Mouse (Mus musculus): ENCODE results near the gene Bola2. TPM values are rescaled to one million over a fixed set of nuclear protein-coding genes. Genes with fewer than 3 reads are reported as not detected.
"Not testable (repeated sequence)": the region's sequence is repeated elsewhere in the genome, so short reads cannot be mapped to it uniquely, and the experiment has no call there.

The Bola2 gene
- polyA plus RNA-seq, 1 experiment = 39.6 TPM

- H3K4me1 ChIP-seq (ENCODE audit: control insufficient read depth, insufficient read depth, low read length) = peaks cover 22% of the 10 kb centered on the region
- no peak for DNase-seq
- TF ChIP-seq POLR2A (IDR thresholded peaks at IDR 0.05; ENCODE audit: borderline replicate concordance, extremely low read depth, low read depth, low read length) (no peak), CTCF (IDR thresholded peaks at IDR 0.05; ENCODE audit: insufficient read depth, low read length) (no peak)
- H3K4me3 ChIP-seq (replicated peaks; ENCODE audit: extremely low read depth, low read depth, low read length) = no peak overlapping the region
- WGBS = 88% methylated on average over 5 of the region's 5 CpGs
Measured at GRCm38 (mm10) chr7:126679683-126680082, 15.5 kb upstream of the Bola2 start.

- no peak for DNase-seq
- no peak for TF ChIP-seq POLR2A (IDR thresholded peaks at IDR 0.05; ENCODE audit: borderline replicate concordance, extremely low read depth, low read depth, low read length)
- TF ChIP-seq CTCF (IDR thresholded peaks at IDR 0.05; ENCODE audit: insufficient read depth, low read length) = no peak
- WGBS = 73% methylated on average over 5 of the region's 5 CpGs
- H3K4me1 ChIP-seq (ENCODE audit: control insufficient read depth, insufficient read depth, low read length) = peaks cover 15% of the 10 kb centered on the region
- no peak overlapping the region for H3K4me3 ChIP-seq (replicated peaks; ENCODE audit: extremely low read depth, low read depth, low read length)
Measured at GRCm38 (mm10) chr7:126681221-126681620, 14.0 kb upstream of the Bola2 start.

- not testable (repeated sequence) for DNase-seq; H3K4me1 ChIP-seq (ENCODE audit: control insufficient read depth, insufficient read depth, low read length); H3K4me3 ChIP-seq (replicated peaks; ENCODE audit: extremely low read depth, low read depth, low read length)
- 78% methylated on average over 4 of the region's 4 CpGs for WGBS
Measured at GRCm38 (mm10) chr7:126688156-126688555, 7.0 kb upstream of the Bola2 start.

GRCm38 (mm10) chr7:126689021-126689420 is 6.2 kb upstream of the Bola2 start:
- 63% methylated on average over 3 of the region's 3 CpGs for WGBS

GRCm38 (mm10) chr7:126690737-126691136 is 4.5 kb upstream of the Bola2 start:
- 80% methylated on average over 3 of the region's 3 CpGs for WGBS
- no peak overlapping the region for H3K4me3 ChIP-seq (replicated peaks; ENCODE audit: extremely low read depth, low read depth, low read length)
- no peak for DNase-seq

More at GRCm38 (mm10) chr7:126689021-126689420, 6.2 kb upstream of the Bola2 start:
- no peak overlapping the region for H3K4me3 ChIP-seq (replicated peaks; ENCODE audit: extremely low read depth, low read depth, low read length)
- no peaks in the 10 kb centered on the region; the same call in 1 of the 2 replicates for H3K4me1 ChIP-seq (ENCODE audit: control insufficient read depth, insufficient read depth, low read length)
- TF ChIP-seq POLR2A (IDR thresholded peaks at IDR 0.05; ENCODE audit: borderline replicate concordance, extremely low read depth, low read depth, low read length) = no peak
- TF ChIP-seq CTCF (IDR thresholded peaks at IDR 0.05; ENCODE audit: insufficient read depth, low read length) = no peak
- no peak for DNase-seq

GRCm38 (mm10) chr7:126691676-126692075 is 3.5 kb upstream of the Bola2 start:
- no peak overlapping the region for H3K4me3 ChIP-seq (replicated peaks; ENCODE audit: extremely low read depth, low read depth, low read length)
- TF ChIP-seq POLR2A (IDR thresholded peaks at IDR 0.05; ENCODE audit: borderline replicate concordance, extremely low read depth, low read depth, low read length) (no peak), CTCF (IDR thresholded peaks at IDR 0.05; ENCODE audit: insufficient read depth, low read length) (no peak)
- DNase-seq = no peak
- H3K4me1 ChIP-seq (ENCODE audit: control insufficient read depth, insufficient read depth, low read length) = peaks cover 8% of the 10 kb centered on the region
- 79% methylated on average over 5 of the region's 5 CpGs for WGBS

More at GRCm38 (mm10) chr7:126690737-126691136, 4.5 kb upstream of the Bola2 start:
- H3K4me1 ChIP-seq (ENCODE audit: control insufficient read depth, insufficient read depth, low read length) = peaks cover 3% of the 10 kb centered on the region
- TF ChIP-seq POLR2A (IDR thresholded peaks at IDR 0.05; ENCODE audit: borderline replicate concordance, extremely low read depth, low read depth, low read length) (no peak), CTCF (IDR thresholded peaks at IDR 0.05; ENCODE audit: insufficient read depth, low read length) (no peak)

GRCm38 (mm10) chr7:126692426-126692825 is 2.8 kb upstream of the Bola2 start:
- H3K4me1 ChIP-seq (ENCODE audit: control insufficient read depth, insufficient read depth, low read length) = peaks cover 9% of the 10 kb centered on the region
- DNase-seq = no peak
- WGBS = 96% methylated on average over 26 of the region's 26 CpGs
- no peak for TF ChIP-seq CTCF (IDR thresholded peaks at IDR 0.05; ENCODE audit: insufficient read depth, low read length)
- TF ChIP-seq POLR2A (IDR thresholded peaks at IDR 0.05; ENCODE audit: borderline replicate concordance, extremely low read depth, low read depth, low read length) = no peak
- no peak overlapping the region for H3K4me3 ChIP-seq (replicated peaks; ENCODE audit: extremely low read depth, low read depth, low read length)

GRCm38 (mm10) chr7:126693256-126693655 is 1.9 kb upstream of the Bola2 start:
- 11% methylated on average over 3 of the region's 3 CpGs for WGBS
- DNase-seq = peak; percentile 86
- Histone ChIP-seq H3K4me3 (replicated peaks; ENCODE audit: extremely low read depth, low read depth, low read length) (no peak overlapping the region), H3K4me1 (ENCODE audit: control insufficient read depth, insufficient read depth, low read length) (peaks cover 9% of the 10 kb centered on the region)
- TF ChIP-seq POLR2A (IDR thresholded peaks at IDR 0.05; ENCODE audit: borderline replicate concordance, extremely low read depth, low read depth, low read length) = no peak
- TF ChIP-seq CTCF (IDR thresholded peaks at IDR 0.05; ENCODE audit: insufficient read depth, low read length) = peak; percentile 87

GRCm38 (mm10) chr7:126693781-126694180 is 1.4 kb upstream of the Bola2 start:
- Histone ChIP-seq H3K4me3 (replicated peaks; ENCODE audit: extremely low read depth, low read depth, low read length) (no peak overlapping the region), H3K4me1 (ENCODE audit: control insufficient read depth, insufficient read depth, low read length) (peaks cover 9% of the 10 kb centered on the region)
- no peak for DNase-seq
- TF ChIP-seq POLR2A (IDR thresholded peaks at IDR 0.05; ENCODE audit: borderline replicate concordance, extremely low read depth, low read depth, low read length) (no peak), CTCF (IDR thresholded peaks at IDR 0.05; ENCODE audit: insufficient read depth, low read length) (no peak)
- 66% methylated on average over 7 of the region's 7 CpGs for WGBS

GRCm38 (mm10) chr7:126694441-126695051 is 655 bp upstream of the Bola2 start:
- TF ChIP-seq CTCF (IDR thresholded peaks at IDR 0.05; ENCODE audit: insufficient read depth, low read length) (no peak), POLR2A (IDR thresholded peaks at IDR 0.05; ENCODE audit: borderline replicate concordance, extremely low read depth, low read depth, low read length) (no peak)
- 25% methylated on average over 10 of the region's 10 CpGs for WGBS
- peaks cover 9% of the 10 kb centered on the region for H3K4me1 ChIP-seq (ENCODE audit: control insufficient read depth, insufficient read depth, low read length)
- no peak overlapping the region for H3K4me3 ChIP-seq (replicated peaks; ENCODE audit: extremely low read depth, low read depth, low read length)
- DNase-seq = no peak

Data from lung, adult 2 months (tissue).